Mouse (Mus musculus): ENCODE measurements around the gene Stard13. TPM values are rescaled to one million over a fixed set of nuclear protein-coding genes. Genes with fewer than 3 reads are reported as not detected.
A peak's percentile ranks its signal among the peaks of the same experiment; 100 is the strongest.

Stard13 gene
- polyA plus RNA-seq, 1 experiment from 2014 or later: 8.5 TPM

- Histone ChIP-seq H3K36me3 (peaks cover 14% of the 10 kb centered on the region), H3K4me2 (no peak overlapping the region), H3K27me3 (no peaks in the 10 kb centered on the region), H3K9ac (no peak overlapping the region), H3K4me3 (no peak overlapping the region), H3K4me1 (replicated peaks) (peaks cover 38% of the 10 kb centered on the region), H3K9me3 (no peaks in the 10 kb centered on the region), H3K27ac (replicated peaks) (no peak overlapping the region)
- ATAC-seq (ENCODE audit: low read depth): no peak
- 90% methylated on average over 10 of the region's 10 CpGs for WGBS
Measured at GRCm38 (mm10) chr5:151059352-151059751, 174.3 kb downstream of the Stard13 start.

GRCm38 (mm10) chr5:151057716-151058115, 175.9 kb downstream of the Stard13 start:
- no peak for ATAC-seq (ENCODE audit: low read depth)
- Histone ChIP-seq H3K27ac (replicated peaks) (no peak overlapping the region), H3K9ac (no peak overlapping the region), H3K36me3 (peaks cover 9% of the 10 kb centered on the region), H3K4me3 (no peak overlapping the region), H3K9me3 (no peaks in the 10 kb centered on the region), H3K4me2 (no peak overlapping the region), H3K27me3 (no peaks in the 10 kb centered on the region), H3K4me1 (replicated peaks) (peaks cover 42% of the 10 kb centered on the region)
- WGBS: 88% methylated on average over 5 of the region's 5 CpGs

- no peaks in the 10 kb centered on the region for H3K27me3 ChIP-seq
- peak; percentile 24 for ATAC-seq (ENCODE audit: low read depth)
- 67% methylated on average over 6 of the region's 6 CpGs for WGBS
- H3K4me3 ChIP-seq: no peak overlapping the region
- peaks cover 42% of the 10 kb centered on the region for H3K4me1 ChIP-seq (replicated peaks)
- peak overlapping the region; percentile 85 for H3K27ac ChIP-seq (replicated peaks)
- H3K9ac ChIP-seq: no peak overlapping the region
- H3K36me3 ChIP-seq: peaks cover 7% of the 10 kb centered on the region
- H3K4me2 ChIP-seq: no peak overlapping the region
- 0 out of 2 replicates have a peak, but pooled peaks cover 5% of the 10 kb centered on the region for H3K9me3 ChIP-seq
Measured at GRCm38 (mm10) chr5:151056920-151057294, 176.7 kb downstream of the Stard13 start.

GRCm38 (mm10) chr5:151056255-151056919, 177.2 kb downstream of the Stard13 start:
- 57% methylated on average over 12 of the region's 12 CpGs for WGBS
- H3K4me2 ChIP-seq: no peak overlapping the region

GRCm38 (mm10) chr5:151055426-151056090, 178.1 kb downstream of the Stard13 start:
- Histone ChIP-seq H3K36me3 (peaks cover 7% of the 10 kb centered on the region), H3K27me3 (no peaks in the 10 kb centered on the region), H3K4me1 (replicated peaks) (peaks cover 39% of the 10 kb centered on the region), H3K27ac (replicated peaks) (peak overlapping the region; percentile 85), H3K9ac (no peak overlapping the region), H3K4me3 (no peak overlapping the region), H3K4me2 (no peak overlapping the region), H3K9me3 (0 out of 2 replicates have a peak, but pooled peaks cover 5% of the 10 kb centered on the region)
- ATAC-seq (ENCODE audit: low read depth): no peak
- WGBS: 91% methylated on average over 11 of the region's 11 CpGs

More at GRCm38 (mm10) chr5:151056255-151056919, 177.2 kb downstream of the Stard13 start:
- 0 out of 2 replicates have a peak, but pooled peaks cover 5% of the 10 kb centered on the region for H3K9me3 ChIP-seq
- ATAC-seq (ENCODE audit: low read depth): peak; percentile 57
- H3K27me3 ChIP-seq: no peaks in the 10 kb centered on the region
- H3K9ac ChIP-seq: no peak overlapping the region
- peaks cover 7% of the 10 kb centered on the region for H3K36me3 ChIP-seq
- H3K27ac ChIP-seq (replicated peaks): peak overlapping the region; percentile 85
- peaks cover 42% of the 10 kb centered on the region for H3K4me1 ChIP-seq (replicated peaks)
- no peak overlapping the region for H3K4me3 ChIP-seq

- Histone ChIP-seq H3K4me2 (no peak overlapping the region), H3K4me1 (replicated peaks) (peaks cover 33% of the 10 kb centered on the region), H3K36me3 (peaks cover 7% of the 10 kb centered on the region), H3K9me3 (0 out of 2 replicates have a peak, but pooled peaks cover 5% of the 10 kb centered on the region), H3K4me3 (no peak overlapping the region), H3K27ac (replicated peaks) (peak overlapping the region; percentile 85; the same call in 1 of the 2 replicates), H3K27me3 (no peaks in the 10 kb centered on the region), H3K9ac (no peak overlapping the region)
- no peak for ATAC-seq (ENCODE audit: low read depth)
- WGBS: 56% methylated on average over 4 of the region's 4 CpGs
Measured at GRCm38 (mm10) chr5:151054743-151055114, 178.9 kb downstream of the Stard13 start.

GRCm38 (mm10) chr5:151054100-151054742, 179.4 kb downstream of the Stard13 start:
- Histone ChIP-seq H3K4me1 (replicated peaks) (peaks cover 33% of the 10 kb centered on the region), H3K9me3 (0 out of 2 replicates have a peak, but pooled peaks cover 5% of the 10 kb centered on the region), H3K27me3 (no peaks in the 10 kb centered on the region), H3K4me2 (no peak overlapping the region), H3K4me3 (no peak overlapping the region), H3K27ac (replicated peaks) (0 out of 2 replicates have a peak overlapping the region, but pooled peaks have one; percentile 23), H3K36me3 (peaks cover 7% of the 10 kb centered on the region), H3K9ac (no peak overlapping the region)
- ATAC-seq (ENCODE audit: low read depth): no peak; the same call in 1 of the 2 replicates
- 36% methylated on average over 7 of the region's 7 CpGs for WGBS

- H3K9ac ChIP-seq: no peak overlapping the region
- no peaks in the 10 kb centered on the region for H3K27me3 ChIP-seq
- H3K4me3 ChIP-seq: no peak overlapping the region
- 95% methylated on average over 5 of the region's 5 CpGs for WGBS
- H3K9me3 ChIP-seq: 0 out of 2 replicates have a peak, but pooled peaks cover 5% of the 10 kb centered on the region
- no peak overlapping the region for H3K27ac ChIP-seq (replicated peaks)
- peaks cover 33% of the 10 kb centered on the region for H3K4me1 ChIP-seq (replicated peaks)
- no peak overlapping the region for H3K4me2 ChIP-seq
- H3K36me3 ChIP-seq: peaks cover 7% of the 10 kb centered on the region
- ATAC-seq (ENCODE audit: low read depth): no peak
Measured at GRCm38 (mm10) chr5:151053190-151053589, 180.4 kb downstream of the Stard13 start.

GRCm38 (mm10) chr5:151052331-151052730, 181.3 kb downstream of the Stard13 start:
- Histone ChIP-seq H3K36me3 (peaks cover 11% of the 10 kb centered on the region), H3K27ac (replicated peaks) (no peak overlapping the region), H3K9me3 (0 out of 2 replicates have a peak, but pooled peaks cover 5% of the 10 kb centered on the region), H3K4me2 (no peak overlapping the region), H3K4me1 (replicated peaks) (peaks cover 35% of the 10 kb centered on the region), H3K27me3 (no peaks in the 10 kb centered on the region), H3K9ac (no peak overlapping the region), H3K4me3 (no peak overlapping the region)
- ATAC-seq (ENCODE audit: low read depth): no peak
- WGBS: 94% methylated on average over 8 of the region's 8 CpGs

GRCm38 (mm10) chr5:151047488-151047887, 186.1 kb downstream of the Stard13 start:
- no peak overlapping the region for H3K4me2 ChIP-seq
- H3K9me3 ChIP-seq: 0 out of 2 replicates have a peak, but pooled peaks cover 5% of the 10 kb centered on the region
- H3K4me3 ChIP-seq: no peak overlapping the region
- peaks cover 16% of the 10 kb centered on the region for H3K36me3 ChIP-seq
- no peaks in the 10 kb centered on the region for H3K27me3 ChIP-seq
- peak overlapping the region; percentile 46 for H3K27ac ChIP-seq (replicated peaks)
- no peak for ATAC-seq (ENCODE audit: low read depth)
- WGBS: 81% methylated on average over 12 of the region's 12 CpGs
- H3K4me1 ChIP-seq (replicated peaks): 0 out of 2 replicates have a peak, but pooled peaks cover 2% of the 10 kb centered on the region
- no peak overlapping the region for H3K9ac ChIP-seq

GRCm38 (mm10) chr5:151046917-151047316, 186.7 kb downstream of the Stard13 start:
- ATAC-seq (ENCODE audit: low read depth): no peak
- Histone ChIP-seq H3K27me3 (no peaks in the 10 kb centered on the region), H3K9me3 (no peaks in the 10 kb centered on the region), H3K4me1 (replicated peaks) (0 out of 2 replicates have a peak, but pooled peaks cover 2% of the 10 kb centered on the region), H3K4me3 (no peak overlapping the region), H3K27ac (replicated peaks) (peak overlapping the region; percentile 46; the same call in 1 of the 2 replicates), H3K9ac (no peak overlapping the region), H3K36me3 (peaks cover 11% of the 10 kb centered on the region), H3K4me2 (no peak overlapping the region)
- WGBS: 62% methylated on average over 7 of the region's 7 CpGs

GRCm38 (mm10) chr5:151046131-151046530, 187.5 kb downstream of the Stard13 start:
- no peak overlapping the region for H3K4me3 ChIP-seq
- WGBS: 94% methylated on average over 6 of the region's 6 CpGs

More at GRCm38 (mm10) chr5:151046131-151046530, 187.5 kb downstream of the Stard13 start:
- H3K4me1 ChIP-seq (replicated peaks): 0 out of 2 replicates have a peak, but pooled peaks cover 2% of the 10 kb centered on the region
- no peak overlapping the region for H3K9ac ChIP-seq
- H3K27ac ChIP-seq (replicated peaks): no peak overlapping the region
- H3K27me3 ChIP-seq: no peaks in the 10 kb centered on the region
- H3K4me2 ChIP-seq: no peak overlapping the region
- 0 out of 2 replicates have a peak, but pooled peaks cover 16% of the 10 kb centered on the region for H3K36me3 ChIP-seq
- no peak for ATAC-seq (ENCODE audit: low read depth)
- H3K9me3 ChIP-seq: no peaks in the 10 kb centered on the region

Data from neural tube, embryonic 13.5 days (tissue).